Comparison of ENCODE assay signal across 8 mouse cellular contexts in the genomic region with DNA sequence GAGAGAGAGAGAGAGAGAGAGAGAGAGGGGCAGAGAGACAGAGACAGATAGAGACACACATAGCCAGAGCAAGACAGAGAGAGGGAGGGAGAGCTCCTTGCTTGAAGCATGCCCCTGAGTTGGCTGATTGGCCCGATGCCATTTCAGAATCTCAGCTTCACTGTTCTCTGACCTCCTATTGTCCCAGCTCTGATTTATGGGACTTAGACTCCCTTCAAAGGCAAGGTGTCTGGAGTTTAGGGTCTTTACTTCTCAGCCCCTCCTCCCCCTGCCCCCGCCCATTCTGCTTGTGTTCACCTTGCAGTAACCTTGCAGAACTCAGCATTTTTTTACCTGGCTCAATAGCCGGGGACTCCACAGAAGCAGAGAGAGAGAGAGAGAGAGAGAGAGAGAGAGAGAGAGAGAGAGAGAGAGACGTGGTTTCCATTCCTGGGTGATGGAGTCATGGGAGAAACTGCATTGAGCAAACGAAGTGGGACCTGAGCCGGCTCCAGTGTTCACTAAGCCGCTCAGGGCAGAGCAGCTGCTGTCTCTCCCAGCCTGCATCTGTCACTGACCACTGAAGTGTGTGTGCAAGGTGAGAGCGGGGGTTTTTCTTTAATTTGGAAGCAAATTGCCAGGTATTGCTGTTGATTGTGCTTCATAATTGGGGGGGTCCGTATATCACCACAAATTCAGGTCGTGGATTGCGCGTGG.
DNase-seq lines count a peak whose midpoint lies in the region; ATAC-seq and TF ChIP-seq lines count a peak whose summit lies in the region.

No protein-coding gene starts in this region.

- 36% methylated on average over 12 of the region's 12 CpGs for WGBS in lung, embryonic 15.5 days
- 38% methylated on average over 12 of the region's 12 CpGs for WGBS in heart, postnatal 0 days
- 84% methylated on average over 12 of the region's 12 CpGs for WGBS in thymus, adult 2 months

- TF ChIP-seq POLR2A in thymus, adult 2 months (IDR thresholded peaks at IDR 0.05; ENCODE audit: control insufficient read depth, extremely low read depth, insufficient read depth, low read length, poor library complexity) = no peak

- peak overlapping the region; percentile 31 for H3K4me2 ChIP-seq in lung, embryonic 15.5 days
- H3K4me2 ChIP-seq in heart, postnatal 0 days (ENCODE audit: low read depth, low read length) = peak overlapping the region; percentile 59

- H3K9ac ChIP-seq in lung, embryonic 15.5 days = no peak overlapping the region
- peak overlapping the region; percentile 52 for H3K9ac ChIP-seq in heart, postnatal 0 days (replicated peaks; ENCODE audit: low read depth, low read length)

- peak; percentile 75 for ATAC-seq in lung, embryonic 15.5 days (ENCODE audit: borderline replicate concordance, extremely low read depth, low FRiP score, low TSS enrichment)
- peak; percentile 90 for ATAC-seq in heart, postnatal 0 days (ENCODE audit: insufficient read depth, low read depth)
- ATAC-seq in monocyte, adult 5-6 weeks (replicated peaks; ENCODE audit: insufficient number of reproducible peaks, low FRiP score, low TSS enrichment, poor library complexity, severe bottlenecking) = no peak

- no peak overlapping the region for H3K4me3 ChIP-seq in lung, embryonic 15.5 days
- peak overlapping the region; percentile 39 for H3K4me3 ChIP-seq in heart, postnatal 0 days (ENCODE audit: low read depth, low read length)
- no peak overlapping the region for H3K4me3 ChIP-seq in thymus, adult 2 months (ENCODE audit: control insufficient read depth, insufficient read depth, low read length)

- no peak for DNase-seq in lung, postnatal 14 days
- peak; percentile 56 for DNase-seq in heart, postnatal 0 days (ENCODE audit: low spot score)
- DNase-seq in kidney, postnatal 10 days = peak; percentile 79
- peak; percentile 70 for DNase-seq in retina, postnatal 1 day
- DNase-seq in cerebellum, postnatal 36 days = no peak
- no peak for DNase-seq in thymus, adult 2 months

- H3K27ac ChIP-seq in lung, embryonic 15.5 days = peak overlapping the region; percentile 47
- H3K27ac ChIP-seq in heart, postnatal 0 days (ENCODE audit: low read depth) = peak overlapping the region; percentile 83
- no peak overlapping the region for H3K27ac ChIP-seq in thymus, adult 2 months (ENCODE audit: control insufficient read depth, insufficient read depth, low read length)

- H3K9me3 ChIP-seq in lung, embryonic 15.5 days = no peaks in the 10 kb centered on the region
- no peaks in the 10 kb centered on the region for H3K9me3 ChIP-seq in heart, postnatal 0 days (replicated peaks; ENCODE audit: control insufficient read depth, low read length)

- peaks cover 23% of the 10 kb centered on the region for H3K4me1 ChIP-seq in lung, embryonic 15.5 days
- peaks cover 8% of the 10 kb centered on the region; the same call in 1 of the 2 replicates for H3K4me1 ChIP-seq in heart, postnatal 0 days (ENCODE audit: control insufficient read depth, insufficient read depth)
- no peaks in the 10 kb centered on the region for H3K4me1 ChIP-seq in thymus, adult 2 months (replicated peaks; ENCODE audit: control insufficient read depth, insufficient read depth, low read length)

- TF ChIP-seq CTCF in heart, postnatal 0 days (IDR thresholded peaks at IDR 0.05; ENCODE audit: low read depth) = no peak
- TF ChIP-seq CTCF in thymus, adult 2 months (IDR thresholded peaks at IDR 0.05; ENCODE audit: borderline replicate concordance, control insufficient read depth, extremely low read depth, insufficient read depth, low read length, poor library complexity) = no peak

- no peak for TF ChIP-seq EP300 in heart, postnatal 0 days (IDR thresholded peaks at IDR 0.05; ENCODE audit: low read depth)

- no peaks in the 10 kb centered on the region for H3K27me3 ChIP-seq in lung, embryonic 15.5 days
- H3K27me3 ChIP-seq in heart, postnatal 0 days (ENCODE audit: control insufficient read depth, insufficient read depth, low read length) = no peaks in the 10 kb centered on the region
- no peaks in the 10 kb centered on the region for H3K27me3 ChIP-seq in thymus, adult 2 months (ENCODE audit: control insufficient read depth, insufficient read depth, low read length)

- H3K36me3 ChIP-seq in lung, embryonic 15.5 days = no peaks in the 10 kb centered on the region
- no peaks in the 10 kb centered on the region for H3K36me3 ChIP-seq in heart, postnatal 0 days (replicated peaks; ENCODE audit: control insufficient read depth, insufficient read depth, low read length)
- no peaks in the 10 kb centered on the region for H3K36me3 ChIP-seq in thymus, adult 2 months (ENCODE audit: control insufficient read depth, insufficient read depth, low read length)

Comparison
In these comparisons a context has a peak if more than half of its experiments do, and no peak if none do; other contexts are left out.
1. DNase-seq: peak in heart, postnatal 0 days (single experiment), kidney, postnatal 10 days (single experiment) and retina, postnatal 1 day (single experiment); none in lung, postnatal 14 days (single experiment), cerebellum, postnatal 36 days (0 of 2) and thymus, adult 2 months (single experiment).